ENCODE assay signal across 18 mouse cellular contexts in genomic region chr11:75870947-75871346, GRCm38 (mm10).
A peak's percentile ranks its signal among the peaks of the same experiment; 100 is the strongest.
DNase-seq lines count a peak whose midpoint lies in the region; ATAC-seq and TF ChIP-seq lines count a peak whose summit lies in the region.
"Had no signal": no experiment of that assay in that cellular context is flagged by ENCODE, and none has a peak within 500 bp of the region (broad histone marks: within the 10 kb centered on the region; RNA-seq: fewer than 3 reads in every experiment).

No protein-coding gene starts in this region.

- no peak for TF ChIP-seq POLR2A in brain, embryonic 14.5 days (IDR thresholded peaks at IDR 0.05; ENCODE audit: borderline replicate concordance, extremely low read depth, insufficient read depth, insufficient read length, poor library complexity, severe bottlenecking)

- ATAC-seq in hindbrain, embryonic 15.5 days (ENCODE audit: low FRiP score, low read depth), result no peak
- ATAC-seq in hindbrain, embryonic 12.5 days (ENCODE audit: low FRiP score), result no peak
- ATAC-seq in forebrain, postnatal 0 days, result no peak; the same call in 1 of the 2 replicates
- ATAC-seq: intestine, postnatal 0 days; liver, embryonic 12.5 days had no signal

- no peak overlapping the region for H3K9ac ChIP-seq in hindbrain, embryonic 15.5 days
- H3K9ac ChIP-seq in hindbrain, embryonic 12.5 days, result no peak overlapping the region
- H3K9ac ChIP-seq in forebrain, postnatal 0 days, result no peak overlapping the region
- H3K9ac ChIP-seq: embryonic facial prominence, embryonic 15.5 days; kidney, embryonic 15.5 days; liver, embryonic 12.5 days had no signal

- H3K4me2 ChIP-seq in hindbrain, embryonic 15.5 days, result no peak overlapping the region
- H3K4me2 ChIP-seq in hindbrain, embryonic 12.5 days (replicated peaks), result no peak overlapping the region
- no peak overlapping the region for H3K4me2 ChIP-seq in forebrain, postnatal 0 days (ENCODE audit: low read depth)
- H3K4me2 ChIP-seq: embryonic facial prominence, embryonic 15.5 days; kidney, embryonic 15.5 days; liver, embryonic 12.5 days had no signal

- DNase-seq in cerebellum, adult 9-10 months, result peak; percentile 48
- no peak for DNase-seq in cerebellum, adult 18-20 months
- DNase-seq in brain, embryonic 14.5 days (ENCODE audit: low read depth), result peak; percentile 31
- DNase-seq in forebrain, postnatal 0 days, result no peak
- no peak for DNase-seq in T-cell, adult 2 months (ENCODE audit: low spot score)
- DNase-seq in urinary bladder, postnatal 36 days (ENCODE audit: low spot score in 2 of 2), result no peak
- DNase-seq: kidney, postnatal 4 days; lung, adult 2 months; right cerebral cortex, adult 18-20 months; thymus, postnatal 25 days had no signal

- H3K4me3 ChIP-seq in hindbrain, embryonic 15.5 days, result no peak overlapping the region
- H3K4me3 ChIP-seq in hindbrain, embryonic 12.5 days, result no peak overlapping the region
- H3K4me3 ChIP-seq in forebrain, postnatal 0 days (ENCODE audit: low read depth, low read length), result no peak overlapping the region
- H3K4me3 ChIP-seq: embryonic facial prominence, embryonic 15.5 days; kidney, embryonic 15.5 days; liver, embryonic 12.5 days; megakaryocyte, embryonic 14.5 days; myocyte had no signal

- TF ChIP-seq CTCF in brain, embryonic 14.5 days (IDR thresholded peaks at IDR 0.05; ENCODE audit: borderline replicate concordance, extremely low read depth, insufficient read depth, insufficient read length), result no peak
- no peak for TF ChIP-seq CTCF in forebrain, postnatal 0 days (IDR thresholded peaks at IDR 0.05; ENCODE audit: low read depth)

- 58% methylated on average over 4 of the region's 4 CpGs for whole genome bisulfite sequencing in hindbrain, embryonic 15.5 days
- WGBS in hindbrain, embryonic 12.5 days, result 64% methylated on average over 4 of the region's 4 CpGs
- 30% methylated on average over 4 of the region's 4 CpGs for WGBS in forebrain, postnatal 0 days

- no peaks in the 10 kb centered on the region for H3K36me3 ChIP-seq in hindbrain, embryonic 15.5 days
- H3K36me3 ChIP-seq in hindbrain, embryonic 12.5 days, result no peaks in the 10 kb centered on the region
- H3K36me3 ChIP-seq in forebrain, postnatal 0 days (ENCODE audit: insufficient read depth), result no peaks in the 10 kb centered on the region
- H3K36me3 ChIP-seq: embryonic facial prominence, embryonic 15.5 days; kidney, embryonic 15.5 days; liver, embryonic 12.5 days had no signal

- peak overlapping the region; percentile 51 for H3K27ac ChIP-seq in hindbrain, embryonic 15.5 days (replicated peaks)
- no peak overlapping the region for H3K27ac ChIP-seq in hindbrain, embryonic 12.5 days
- 0 out of 2 replicates have a peak overlapping the region, but pooled peaks have one; percentile 35 for H3K27ac ChIP-seq in forebrain, postnatal 0 days (ENCODE audit: low read depth, low read length)
- H3K27ac ChIP-seq: embryonic facial prominence, embryonic 15.5 days; kidney, embryonic 15.5 days; liver, embryonic 12.5 days had no signal

- no peaks in the 10 kb centered on the region for H3K9me3 ChIP-seq in hindbrain, embryonic 15.5 days
- no peaks in the 10 kb centered on the region for H3K9me3 ChIP-seq in hindbrain, embryonic 12.5 days (replicated peaks)
- no peaks in the 10 kb centered on the region for H3K9me3 ChIP-seq in forebrain, postnatal 0 days (ENCODE audit: low read length)
- H3K9me3 ChIP-seq: embryonic facial prominence, embryonic 15.5 days; kidney, embryonic 15.5 days; liver, embryonic 12.5 days; megakaryocyte, embryonic 14.5 days had no signal

- peaks cover 27% of the 10 kb centered on the region for H3K4me1 ChIP-seq in hindbrain, embryonic 15.5 days (replicated peaks)
- peaks cover 24% of the 10 kb centered on the region for H3K4me1 ChIP-seq in hindbrain, embryonic 12.5 days
- H3K4me1 ChIP-seq in forebrain, postnatal 0 days (ENCODE audit: insufficient read depth), result peaks cover 7% of the 10 kb centered on the region; the same call in 1 of the 2 replicates

- H3K27me3 ChIP-seq in hindbrain, embryonic 15.5 days, result no peaks in the 10 kb centered on the region
- 0 out of 2 replicates have a peak, but pooled peaks cover 4% of the 10 kb centered on the region for H3K27me3 ChIP-seq in hindbrain, embryonic 12.5 days
- H3K27me3 ChIP-seq in forebrain, postnatal 0 days (ENCODE audit: insufficient read depth, low read length), result no peaks in the 10 kb centered on the region
- H3K27me3 ChIP-seq: embryonic facial prominence, embryonic 15.5 days; kidney, embryonic 15.5 days had no signal

Comparison
In these comparisons a context has a peak if more than half of its experiments do, and no peak if none do; other contexts are left out.
1. DNase-seq: peak in cerebellum, adult 9-10 months (single experiment) and brain, embryonic 14.5 days (single experiment); none in cerebellum, adult 18-20 months (0 of 2), forebrain, postnatal 0 days (single experiment), T-cell, adult 2 months (single experiment) and urinary bladder, postnatal 36 days (0 of 2).